Mouse (Mus musculus) brain, embryonic 14.5 days (tissue): ENCODE measurements around the gene Gm21976.

ENCODE experiments used
- CTCF ChIP-seq: fragments of 200-500 bp; IDR thresholded peaks from 2 replicates; pipeline ENCODE4 v1.5.1; 2012; ENCODE audit warnings: inconsistent platforms, mild to moderate bottlenecking, moderate library complexity, borderline replicate concordance; ENCODE audit not compliant: insufficient read depth, insufficient read length; ENCODE audit errors: extremely low read depth
- POLR2A ChIP-seq: fragments of 200-500 bp; IDR thresholded peaks from 2 replicates; pipeline ENCODE4 v1.6.1; 2012; ENCODE audit warnings: mild to moderate bottlenecking, inconsistent platforms, borderline replicate concordance; ENCODE audit not compliant: poor library complexity, insufficient read depth, insufficient read length, severe bottlenecking; ENCODE audit errors: extremely low read depth

- TF ChIP-seq CTCF (no peak), POLR2A (no peak)
These were observed 60.8 kb downstream of the Gm21976 start for GRCm38 (mm10) chr13:98340506-98340905.
